ENCODE assay signal across 9 mouse cellular contexts in the genomic region with DNA sequence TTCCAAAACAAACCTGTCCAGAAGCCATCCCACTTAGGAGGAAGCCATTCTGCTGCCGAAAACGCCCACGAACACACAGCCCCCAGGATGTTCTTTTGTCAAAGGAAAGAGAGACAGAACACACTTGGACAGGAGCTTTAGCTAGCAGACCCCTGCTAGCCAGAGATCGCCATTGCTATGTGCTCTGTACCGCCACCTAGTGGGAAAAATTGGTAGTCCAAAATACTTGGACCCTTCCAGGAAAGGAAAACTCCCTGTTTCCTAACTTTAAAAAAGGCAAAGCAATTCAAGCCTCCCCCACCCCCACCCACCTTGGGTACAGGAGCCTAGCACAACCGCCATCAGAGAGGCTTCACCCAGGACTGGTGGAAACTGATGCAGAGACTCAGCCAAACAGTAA.
DNase-seq lines count a peak whose midpoint lies in the region; ATAC-seq lines count a peak whose summit lies in the region.
"Had no signal": no experiment of that assay in that cellular context is flagged by ENCODE, and none has a peak within 500 bp of the region (broad histone marks: within the 10 kb centered on the region; RNA-seq: fewer than 3 reads in every experiment).

No protein-coding gene starts in this region.

- no peaks in the 10 kb centered on the region for H3K9me3 ChIP-seq in midbrain, embryonic 11.5 days (ENCODE audit: control insufficient read depth, low read length)
- H3K9me3 ChIP-seq in midbrain, embryonic 16.5 days (replicated peaks; ENCODE audit: control insufficient read depth, low read length, poor library complexity, severe bottlenecking), result no peaks in the 10 kb centered on the region
- H3K9me3 ChIP-seq: limb, embryonic 12.5 days had no signal

- H3K9ac ChIP-seq in midbrain, embryonic 11.5 days (ENCODE audit: low read length), result no peak overlapping the region
- no peak overlapping the region for H3K9ac ChIP-seq in midbrain, embryonic 16.5 days (ENCODE audit: low read depth, low read length)
- H3K9ac ChIP-seq: limb, embryonic 12.5 days had no signal

- H3K36me3 ChIP-seq in midbrain, embryonic 11.5 days (ENCODE audit: control insufficient read depth, insufficient read depth, low read length), result no peaks in the 10 kb centered on the region
- no peaks in the 10 kb centered on the region for H3K36me3 ChIP-seq in midbrain, embryonic 16.5 days (ENCODE audit: control insufficient read depth, insufficient read depth, low read length)
- H3K36me3 ChIP-seq: limb, embryonic 12.5 days had no signal

- 31% methylated on average over 6 of the region's 6 CpGs for WGBS in midbrain, embryonic 11.5 days
- WGBS in midbrain, embryonic 16.5 days, result 44% methylated on average over 6 of the region's 6 CpGs

- peak; percentile 42; the same call in 1 of the 2 replicates for ATAC-seq in midbrain, embryonic 11.5 days (ENCODE audit: low FRiP score)
- no peak for ATAC-seq in midbrain, embryonic 16.5 days

- H3K4me1 ChIP-seq in midbrain, embryonic 11.5 days (ENCODE audit: control insufficient read depth, insufficient read depth, low read length), result no peaks in the 10 kb centered on the region
- no peaks in the 10 kb centered on the region for H3K4me1 ChIP-seq in midbrain, embryonic 16.5 days (ENCODE audit: control insufficient read depth, insufficient read depth, low read length)
- H3K4me1 ChIP-seq: limb, embryonic 12.5 days had no signal

- no peaks in the 10 kb centered on the region for H3K27me3 ChIP-seq in midbrain, embryonic 11.5 days (ENCODE audit: control insufficient read depth, insufficient read depth, low read length)
- H3K27me3 ChIP-seq in midbrain, embryonic 16.5 days (ENCODE audit: control insufficient read depth, insufficient read depth, low read depth, low read length), result no peaks in the 10 kb centered on the region

- H3K4me2 ChIP-seq in midbrain, embryonic 11.5 days, result no peak overlapping the region
- H3K4me2 ChIP-seq in midbrain, embryonic 16.5 days (ENCODE audit: low read length), result no peak overlapping the region
- H3K4me2 ChIP-seq: limb, embryonic 12.5 days had no signal

- DNase-seq in heart, adult 18-20 months, result peak; percentile 12 to 40
- no peak for DNase-seq in heart, adult 9 months (ENCODE audit: low spot score in 2 of 2)
- DNase-seq in midbrain, embryonic 11.5 days (ENCODE audit: low spot score, missing footprints), result peak; percentile 95
- peak; percentile 68 for DNase-seq in embryo, embryonic 11 days
- DNase-seq in retina, postnatal 1 day, result peak; percentile 37
- no peak for DNase-seq in cerebellum, adult 9-10 months
- DNase-seq in layer of hippocampus, adult 9-11 months, result no peak

- no peak overlapping the region for H3K4me3 ChIP-seq in midbrain, embryonic 11.5 days (ENCODE audit: low read depth, low read length)
- H3K4me3 ChIP-seq in midbrain, embryonic 16.5 days (ENCODE audit: low read depth, low read length), result no peak overlapping the region
- H3K4me3 ChIP-seq: limb, embryonic 12.5 days had no signal

- no peak overlapping the region for H3K27ac ChIP-seq in midbrain, embryonic 11.5 days (ENCODE audit: low read depth, low read length)
- H3K27ac ChIP-seq in midbrain, embryonic 16.5 days (ENCODE audit: low read length), result no peak overlapping the region
- H3K27ac ChIP-seq: limb, embryonic 12.5 days had no signal

Comparison
In these comparisons a context has a peak if more than half of its experiments do, and no peak if none do; other contexts are left out.
1. DNase-seq: peak in heart, adult 18-20 months (2 of 2), midbrain, embryonic 11.5 days (single experiment), embryo, embryonic 11 days (single experiment) and retina, postnatal 1 day (single experiment); none in heart, adult 9 months (0 of 2), cerebellum, adult 9-10 months (single experiment) and layer of hippocampus, adult 9-11 months (single experiment).